Mouse (Mus musculus): ENCODE data around the gene Cntnap2. TPM values are rescaled to one million over a fixed set of nuclear protein-coding genes. Genes with fewer than 3 reads are reported as not detected.

Cntnap2 gene
- polyA plus RNA-seq, 1 experiment from 2014 or later: 1.1 TPM

- Histone ChIP-seq H3K4me2 (replicated peaks; ENCODE audit: low read depth) (no peak overlapping the region), H3K36me3 (ENCODE audit: control insufficient read depth, insufficient read depth) (no peaks in the 10 kb centered on the region), H3K9ac (ENCODE audit: low read depth, low read length) (no peak overlapping the region), H3K9me3 (ENCODE audit: control insufficient read depth) (no peaks in the 10 kb centered on the region), H3K4me3 (ENCODE audit: low read depth, low read length) (no peak overlapping the region), H3K27ac (ENCODE audit: low read depth, low read length) (no peak overlapping the region), H3K4me1 (replicated peaks; ENCODE audit: control insufficient read depth, insufficient read depth, low read length) (no peaks in the 10 kb centered on the region), H3K27me3 (replicated peaks; ENCODE audit: control insufficient read depth, insufficient read depth, low read length) (no peaks in the 10 kb centered on the region)
- 84% methylated on average over 2 of the region's 2 CpGs for WGBS
- no peak for TF ChIP-seq CTCF (IDR thresholded peaks at IDR 0.05; ENCODE audit: low read depth)
- ATAC-seq: no peak
These were observed 1021.1 kb downstream of the Cntnap2 start for GRCm38 (mm10) chr6:46080236-46080635.

- ATAC-seq: no peak
- H3K4me3 ChIP-seq (ENCODE audit: low read depth, low read length): no peak overlapping the region
- H3K36me3 ChIP-seq (ENCODE audit: control insufficient read depth, insufficient read depth): no peaks in the 10 kb centered on the region
- no peaks in the 10 kb centered on the region for H3K9me3 ChIP-seq (ENCODE audit: control insufficient read depth)
- no peaks in the 10 kb centered on the region for H3K4me1 ChIP-seq (replicated peaks; ENCODE audit: control insufficient read depth, insufficient read depth, low read length)
- no peak overlapping the region for H3K4me2 ChIP-seq (replicated peaks; ENCODE audit: low read depth)
- H3K27ac ChIP-seq (ENCODE audit: low read depth, low read length): no peak overlapping the region
- no peak overlapping the region for H3K9ac ChIP-seq (ENCODE audit: low read depth, low read length)
- no peaks in the 10 kb centered on the region for H3K27me3 ChIP-seq (replicated peaks; ENCODE audit: control insufficient read depth, insufficient read depth, low read length)
- no peak for TF ChIP-seq CTCF (IDR thresholded peaks at IDR 0.05; ENCODE audit: low read depth)
These were observed 1022.3 kb downstream of the Cntnap2 start for GRCm38 (mm10) chr6:46081432-46081831.

- H3K4me1 ChIP-seq (replicated peaks; ENCODE audit: control insufficient read depth, insufficient read depth, low read length): no peaks in the 10 kb centered on the region
- 88% methylated on average over 1 of the region's 1 CpGs for WGBS
- no peak overlapping the region for H3K4me3 ChIP-seq (ENCODE audit: low read depth, low read length)
- no peaks in the 10 kb centered on the region for H3K36me3 ChIP-seq (ENCODE audit: control insufficient read depth, insufficient read depth)
- H3K9me3 ChIP-seq (ENCODE audit: control insufficient read depth): no peaks in the 10 kb centered on the region
- H3K27ac ChIP-seq (ENCODE audit: low read depth, low read length): no peak overlapping the region
- no peak for TF ChIP-seq CTCF (IDR thresholded peaks at IDR 0.05; ENCODE audit: low read depth)
- no peak overlapping the region for H3K4me2 ChIP-seq (replicated peaks; ENCODE audit: low read depth)
- no peaks in the 10 kb centered on the region for H3K27me3 ChIP-seq (replicated peaks; ENCODE audit: control insufficient read depth, insufficient read depth, low read length)
- no peak overlapping the region for H3K9ac ChIP-seq (ENCODE audit: low read depth, low read length)
- ATAC-seq: no peak
These were observed 1084.2 kb downstream of the Cntnap2 start for GRCm38 (mm10) chr6:46143189-46143841.

GRCm38 (mm10) chr6:46166837-46167236, 1107.7 kb downstream of the Cntnap2 start:
- 60% methylated on average over 1 of the region's 1 CpGs for WGBS
- no peak for ATAC-seq

GRCm38 (mm10) chr6:46197298-46197697, 1138.1 kb downstream of the Cntnap2 start:
- ATAC-seq: no peak
- Histone ChIP-seq H3K4me1 (replicated peaks; ENCODE audit: control insufficient read depth, insufficient read depth, low read length) (no peaks in the 10 kb centered on the region), H3K4me3 (ENCODE audit: low read depth, low read length) (no peak overlapping the region), H3K4me2 (replicated peaks; ENCODE audit: low read depth) (no peak overlapping the region), H3K27me3 (replicated peaks; ENCODE audit: control insufficient read depth, insufficient read depth, low read length) (no peaks in the 10 kb centered on the region), H3K36me3 (ENCODE audit: control insufficient read depth, insufficient read depth) (no peaks in the 10 kb centered on the region), H3K27ac (ENCODE audit: low read depth, low read length) (no peak overlapping the region), H3K9ac (ENCODE audit: low read depth, low read length) (no peak overlapping the region), H3K9me3 (ENCODE audit: control insufficient read depth) (no peaks in the 10 kb centered on the region)
- 86% methylated on average over 2 of the region's 2 CpGs for WGBS
- TF ChIP-seq CTCF (IDR thresholded peaks at IDR 0.05; ENCODE audit: low read depth): no peak

More at GRCm38 (mm10) chr6:46166837-46167236, 1107.7 kb downstream of the Cntnap2 start:
- Histone ChIP-seq H3K4me1 (replicated peaks; ENCODE audit: control insufficient read depth, insufficient read depth, low read length) (no peaks in the 10 kb centered on the region), H3K4me3 (ENCODE audit: low read depth, low read length) (no peak overlapping the region), H3K4me2 (replicated peaks; ENCODE audit: low read depth) (no peak overlapping the region), H3K36me3 (ENCODE audit: control insufficient read depth, insufficient read depth) (no peaks in the 10 kb centered on the region), H3K27ac (ENCODE audit: low read depth, low read length) (no peak overlapping the region), H3K9ac (ENCODE audit: low read depth, low read length) (no peak overlapping the region), H3K27me3 (replicated peaks; ENCODE audit: control insufficient read depth, insufficient read depth, low read length) (no peaks in the 10 kb centered on the region), H3K9me3 (ENCODE audit: control insufficient read depth) (no peaks in the 10 kb centered on the region)
- no peak for TF ChIP-seq CTCF (IDR thresholded peaks at IDR 0.05; ENCODE audit: low read depth)

GRCm38 (mm10) chr6:46201828-46202227, 1142.7 kb downstream of the Cntnap2 start:
- ATAC-seq: no peak
- 79% methylated on average over 4 of the region's 4 CpGs for WGBS

More at GRCm38 (mm10) chr6:46201828-46202227, 1142.7 kb downstream of the Cntnap2 start:
- Histone ChIP-seq H3K4me1 (replicated peaks; ENCODE audit: control insufficient read depth, insufficient read depth, low read length) (no peaks in the 10 kb centered on the region), H3K4me3 (ENCODE audit: low read depth, low read length) (no peak overlapping the region), H3K27ac (ENCODE audit: low read depth, low read length) (no peak overlapping the region), H3K9ac (ENCODE audit: low read depth, low read length) (no peak overlapping the region), H3K9me3 (ENCODE audit: control insufficient read depth) (no peaks in the 10 kb centered on the region), H3K27me3 (replicated peaks; ENCODE audit: control insufficient read depth, insufficient read depth, low read length) (no peaks in the 10 kb centered on the region), H3K36me3 (ENCODE audit: control insufficient read depth, insufficient read depth) (no peaks in the 10 kb centered on the region), H3K4me2 (replicated peaks; ENCODE audit: low read depth) (no peak overlapping the region)
- TF ChIP-seq CTCF (IDR thresholded peaks at IDR 0.05; ENCODE audit: low read depth): no peak
